Mouse (Mus musculus) brain, embryonic 14.5 days (tissue): ENCODE results near the gene Adora1. TPM values are rescaled to one million over a fixed set of nuclear protein-coding genes. Genes with fewer than 3 reads are reported as not detected.

Experiments used
- DNase-seq: peaks from one replicate; pipeline ENCODE4 v3.0.0-alpha.2; 2011; ENCODE audit warnings: low read depth
- CTCF ChIP-seq: fragments of 200-500 bp; IDR thresholded peaks from 2 replicates; pipeline ENCODE4 v1.5.1; 2012; ENCODE audit warnings: inconsistent platforms, mild to moderate bottlenecking, moderate library complexity, borderline replicate concordance; ENCODE audit not compliant: insufficient read depth, insufficient read length; ENCODE audit errors: extremely low read depth
- POLR2A ChIP-seq: fragments of 200-500 bp; IDR thresholded peaks from 2 replicates; pipeline ENCODE4 v1.6.1; 2012; ENCODE audit warnings: mild to moderate bottlenecking, inconsistent platforms, borderline replicate concordance; ENCODE audit not compliant: poor library complexity, insufficient read depth, insufficient read length, severe bottlenecking; ENCODE audit errors: extremely low read depth
- polyA plus RNA-seq: library from polyadenylated mRNA; depleted of rRNA; stranded (reverse); fragments of >200 nt; gene quantifications from 2 replicates; pipeline ENCODE4 v1.2.3, GENCODE M21; 2012

The Adora1 gene
- polyA plus RNA-seq, 1 experiment, result 15.2 TPM

GRCm38 (mm10) chr1:134205296-134206018, 29.8 kb downstream of the Adora1 start:
- TF ChIP-seq POLR2A (no peak), CTCF (no peak)
- DNase-seq, result peak; percentile 47

GRCm38 (mm10) chr1:134204230-134204629, 31.0 kb downstream of the Adora1 start:
- DNase-seq, result peak; percentile 71
- TF ChIP-seq POLR2A (no peak), CTCF (no peak)

GRCm38 (mm10) chr1:134201751-134202420, 33.3 kb downstream of the Adora1 start:
- TF ChIP-seq CTCF (peak; percentile 70), POLR2A (no peak)
- DNase-seq, result peak; percentile 49

GRCm38 (mm10) chr1:134200998-134201686, 34.1 kb downstream of the Adora1 start:
- no peak for DNase-seq
- TF ChIP-seq CTCF, result no peak
- no peak for TF ChIP-seq POLR2A

- TF ChIP-seq CTCF (no peak), POLR2A (no peak)
Measured at GRCm38 (mm10) chr1:134200481-134200880, 34.8 kb downstream of the Adora1 start.

GRCm38 (mm10) chr1:134198197-134198995, 36.8 kb downstream of the Adora1 start:
- DNase-seq, result peak; percentile 56
- no peak for TF ChIP-seq CTCF
- TF ChIP-seq POLR2A, result no peak

More at GRCm38 (mm10) chr1:134200481-134200880, 34.8 kb downstream of the Adora1 start:
- DNase-seq, result no peak

GRCm38 (mm10) chr1:134197325-134197982, 37.8 kb downstream of the Adora1 start:
- TF ChIP-seq POLR2A (no peak), CTCF (no peak)
- no peak for DNase-seq

- TF ChIP-seq POLR2A (no peak), CTCF (peak; percentile 41; the same call in 1 of the 2 replicates)
- DNase-seq, result no peak
Measured at GRCm38 (mm10) chr1:134196386-134196785, 38.8 kb downstream of the Adora1 start.

- TF ChIP-seq CTCF, result no peak
- TF ChIP-seq POLR2A, result no peak
- no peak for DNase-seq
Measured at GRCm38 (mm10) chr1:134195979-134196378, 39.3 kb downstream of the Adora1 start.

GRCm38 (mm10) chr1:134195571-134195970, 39.7 kb downstream of the Adora1 start:
- TF ChIP-seq POLR2A, result no peak
- no peak for TF ChIP-seq CTCF
- DNase-seq, result peak; percentile 50
